Mouse (Mus musculus): ENCODE data around the gene Cdk2ap2.

DNA sequence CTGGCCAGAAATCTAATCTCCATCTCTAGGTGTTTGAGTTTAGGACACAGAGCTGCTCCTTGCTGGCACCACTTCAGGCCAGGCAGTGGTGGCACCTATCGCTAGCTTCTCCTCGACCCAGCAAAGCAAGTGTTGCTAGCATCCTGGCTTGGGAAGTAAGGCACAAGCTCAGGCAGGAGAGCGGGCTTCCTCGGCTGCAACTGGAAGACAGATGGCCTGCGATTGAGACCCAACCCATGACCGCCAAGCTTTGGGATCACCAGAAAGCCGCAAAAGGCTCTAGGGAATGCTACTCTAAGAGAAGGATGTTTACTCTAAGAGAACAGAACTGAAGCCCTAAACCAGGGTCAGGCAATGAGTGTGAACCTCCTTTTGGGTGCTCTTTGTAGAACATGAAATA lies 32.5 kb downstream of the Cdk2ap2 start:
- TF ChIP-seq POLR2A (IDR thresholded peaks at IDR 0.05; ENCODE audit: extremely low read depth, insufficient read depth, low read length) (no peak), CTCF (IDR thresholded peaks at IDR 0.05; ENCODE audit: low read depth, low read length) (no peak)
